Mouse (Mus musculus) testis, adult 2 months (tissue): ENCODE results near the gene Kcna6.

Experiments used
- CTCF ChIP-seq: fragments of 200-500 bp; IDR thresholded peaks from 2 replicates; pipeline ENCODE4 v1.5.1; 2012; ENCODE audit warnings: low read depth, mild to moderate bottlenecking, inconsistent platforms, low read length, moderate library complexity; ENCODE audit not compliant: control insufficient read depth, insufficient read depth, insufficient replicate concordance
- POLR2A ChIP-seq: fragments of 200-500 bp; IDR thresholded peaks from 2 replicates; pipeline ENCODE4 v1.6.1; 2012; ENCODE audit warnings: low read depth, mild to moderate bottlenecking, inconsistent platforms, low read length, moderate library complexity; ENCODE audit not compliant: control insufficient read depth

DNA sequence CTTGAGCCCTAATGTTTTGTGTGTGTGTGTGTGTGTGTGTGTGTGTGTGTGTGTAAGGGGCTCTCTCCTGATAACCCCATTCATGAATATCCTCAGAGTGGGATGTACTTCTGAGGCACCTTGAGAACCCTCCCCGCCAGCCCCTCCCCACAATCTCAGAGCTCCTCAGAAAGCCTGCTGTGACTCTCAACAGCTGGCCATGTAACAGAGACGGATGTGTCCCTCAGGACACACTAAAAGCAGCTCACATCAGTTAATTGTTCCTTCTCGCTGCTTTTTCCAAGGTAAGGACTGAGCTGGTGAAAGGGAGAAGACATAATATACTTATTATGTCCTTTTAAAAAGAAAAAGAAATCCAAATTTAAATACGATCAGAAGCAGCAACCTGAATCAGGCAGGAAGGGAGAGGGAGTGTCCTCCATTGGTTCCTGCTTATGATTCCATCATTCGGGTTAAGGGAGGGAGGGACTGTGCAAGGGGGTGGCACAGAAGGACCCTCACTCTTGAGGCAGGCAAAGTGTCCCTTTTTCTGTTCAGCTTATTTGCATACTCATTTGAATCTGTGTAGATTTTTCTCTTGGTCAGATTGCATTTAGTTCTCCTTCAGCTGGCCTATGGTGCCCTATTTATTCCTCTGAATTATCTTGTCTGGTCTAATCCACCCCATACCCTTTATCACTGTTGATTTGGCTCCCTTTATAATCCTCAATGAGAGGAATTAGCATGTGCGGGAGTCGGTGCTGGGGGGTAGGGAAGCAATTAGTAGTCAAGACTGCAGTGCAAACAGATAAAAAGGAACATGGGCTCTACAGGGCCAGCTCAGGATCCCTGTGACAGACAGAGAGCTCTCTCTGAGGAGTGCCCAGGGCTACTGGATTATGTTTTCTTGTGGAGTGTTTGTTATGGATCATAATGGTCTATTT is 27.4 kb upstream of the Kcna6 start:
- TF ChIP-seq CTCF: no peak
- TF ChIP-seq POLR2A: no peak
